Mouse (Mus musculus) liver, postnatal 0 days (tissue): Measurements from ENCODE around the gene Map3k4.

Experiments used
- CTCF ChIP-seq: sonication (generic); IDR thresholded peaks from 2 replicates; pipeline ENCODE4 v1.5.1; 2016; ENCODE audit warnings: antibody characterized with exemption, low read depth
- EP300 ChIP-seq: IDR thresholded peaks from 2 replicates; pipeline ENCODE4 v1.6.1; 2016; ENCODE audit warnings: antibody characterized with exemption, low read depth, mild to moderate bottlenecking

DNA sequence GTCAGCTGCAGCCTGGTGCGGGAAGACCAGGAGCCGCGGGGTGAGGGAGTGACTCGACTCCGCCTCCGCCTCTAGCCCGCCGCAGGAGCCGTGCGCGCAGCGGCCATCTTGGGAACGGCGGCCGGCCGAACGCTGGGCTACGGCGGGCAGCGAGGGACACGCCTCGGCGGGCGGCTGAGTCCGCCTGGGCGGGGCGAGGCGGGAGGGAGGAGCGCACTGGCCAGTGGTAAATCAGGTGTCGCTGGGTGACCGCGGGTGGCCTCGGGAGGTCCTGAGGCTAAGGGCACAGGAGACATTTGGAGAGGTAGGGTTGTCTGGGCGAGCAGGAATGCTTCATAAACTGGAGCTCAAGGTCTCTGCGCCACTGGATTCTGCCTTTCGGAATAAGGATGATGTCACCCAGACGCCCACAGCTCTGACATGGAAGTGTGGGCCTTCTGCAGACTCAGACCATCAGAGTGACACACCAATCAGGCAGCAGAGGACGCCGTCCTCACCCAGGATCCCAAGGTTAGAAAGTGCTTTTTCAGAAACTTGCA lies at the start of gene Map3k4:
- TF ChIP-seq CTCF (peak; percentile 34), EP300 (no peak)
